Mouse (Mus musculus) CH12.LX (cell line): Measurements from ENCODE around the gene Dip2b.

ENCODE experiments used
- CTCF ChIP-seq, 2 experiments: IDR thresholded peaks in 1 of 2; conservative IDR thresholded peaks in 1 of 2; 2 replicates each; pipeline ENCODE4 v1.5.1; 2011 to 2012; ENCODE audit warnings: low read depth in 2 of 2, low read length in 2 of 2, improper control_type of control experiment in 1 of 2, inconsistent platforms in 1 of 2, mild to moderate bottlenecking in 1 of 2, moderate library complexity in 1 of 2
- EP300 ChIP-seq: IDR thresholded peaks from 2 replicates; pipeline ENCODE4 v1.6.1; 2011; ENCODE audit warnings: low read length, improper control_type of control experiment

- TF ChIP-seq EP300: no peak
- no peak for TF ChIP-seq CTCF (conservative IDR thresholded peaks at IDR 0.05 in 1 of 2, IDR thresholded peaks at IDR 0.05 in 1 of 2; ENCODE audit: low read depth in 2 of 2, low read length in 2 of 2)
Measured at GRCm38 (mm10) chr15:100163381-100164051, 125.1 kb downstream of the Dip2b start.
